ENCODE assay signal across 19 mouse cellular contexts in the genomic region with DNA sequence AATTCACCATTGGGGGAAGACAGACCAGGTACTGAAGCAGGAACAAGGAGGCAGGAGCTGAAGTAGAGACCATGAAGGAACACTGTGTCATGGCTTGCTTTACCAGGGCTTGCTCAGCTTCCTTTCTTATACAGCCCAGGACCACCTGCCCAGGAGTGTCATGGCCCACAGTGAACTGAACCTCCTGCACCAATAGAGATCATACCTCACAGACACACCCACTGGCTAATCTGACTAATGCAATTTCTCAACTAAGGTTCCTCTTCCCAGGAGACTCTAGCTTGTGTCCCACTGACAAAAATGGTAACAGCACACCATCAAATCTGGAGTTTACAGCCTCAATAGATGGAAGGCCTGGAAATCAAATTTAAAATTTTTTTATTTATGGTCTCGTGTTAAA.
"Had no signal": no experiment of that assay in that cellular context is flagged by ENCODE, and none has a peak within 500 bp of the region (broad histone marks: within the 10 kb centered on the region; RNA-seq: fewer than 3 reads in every experiment).

No protein-coding gene starts in this region.

- ATAC-seq: midbrain, embryonic 13.5 days; midbrain, embryonic 16.5 days had no signal

- H3K27ac ChIP-seq: left cerebral cortex, adult 2 months; liver, embryonic 13.5 days; midbrain, embryonic 10.5 days; midbrain, embryonic 13.5 days; neural tube, embryonic 13.5 days; stomach, embryonic 15.5 days had no signal

- H3K4me3 ChIP-seq: left cerebral cortex, adult 2 months; liver, embryonic 13.5 days; megakaryocyte, embryonic 14.5 days; midbrain, embryonic 10.5 days; midbrain, embryonic 13.5 days; myocyte; neural tube, embryonic 13.5 days; stomach, embryonic 15.5 days had no signal

- H3K4me2 ChIP-seq: liver, embryonic 13.5 days; midbrain, embryonic 13.5 days; neural tube, embryonic 13.5 days; stomach, embryonic 15.5 days had no signal

- H3K27me3 ChIP-seq: liver, embryonic 13.5 days; megakaryocyte, embryonic 14.5 days; midbrain, embryonic 13.5 days; stomach, embryonic 15.5 days had no signal

- DNase-seq: layer of hippocampus, postnatal 36 days; liver, embryonic 13.5 days; lung, adult 2 months; lung, postnatal 14 days; lung, postnatal 4 days; retina, postnatal 1 day; right cerebral cortex, postnatal 25 days; spleen, adult 18-20 months; thymus, adult 18-20 months; thymus, postnatal 14 days; thymus, postnatal 4 days had no signal

- H3K4me1 ChIP-seq: liver, embryonic 13.5 days; midbrain, embryonic 10.5 days; midbrain, embryonic 13.5 days; neural tube, embryonic 13.5 days; stomach, embryonic 15.5 days had no signal

- H3K36me3 ChIP-seq: liver, embryonic 13.5 days; midbrain, embryonic 10.5 days; midbrain, embryonic 13.5 days; neural tube, embryonic 13.5 days; stomach, embryonic 15.5 days had no signal

- H3K9me3 ChIP-seq: liver, embryonic 13.5 days; midbrain, embryonic 10.5 days; midbrain, embryonic 13.5 days; neural tube, embryonic 13.5 days; stomach, embryonic 15.5 days had no signal

- H3K9ac ChIP-seq: liver, embryonic 13.5 days; midbrain, embryonic 13.5 days; neural tube, embryonic 13.5 days; stomach, embryonic 15.5 days had no signal
